Mouse (Mus musculus): ENCODE results near the gene G3bp1. TPM values are rescaled to one million over a fixed set of nuclear protein-coding genes. Genes with fewer than 3 reads are reported as not detected.

The G3bp1 gene
- 109 and 119 TPM in 2 replicates for polyA plus RNA-seq (2015; fragmentation: Nextera tagmentation; extraction: Ambion mirVana)

DNA sequence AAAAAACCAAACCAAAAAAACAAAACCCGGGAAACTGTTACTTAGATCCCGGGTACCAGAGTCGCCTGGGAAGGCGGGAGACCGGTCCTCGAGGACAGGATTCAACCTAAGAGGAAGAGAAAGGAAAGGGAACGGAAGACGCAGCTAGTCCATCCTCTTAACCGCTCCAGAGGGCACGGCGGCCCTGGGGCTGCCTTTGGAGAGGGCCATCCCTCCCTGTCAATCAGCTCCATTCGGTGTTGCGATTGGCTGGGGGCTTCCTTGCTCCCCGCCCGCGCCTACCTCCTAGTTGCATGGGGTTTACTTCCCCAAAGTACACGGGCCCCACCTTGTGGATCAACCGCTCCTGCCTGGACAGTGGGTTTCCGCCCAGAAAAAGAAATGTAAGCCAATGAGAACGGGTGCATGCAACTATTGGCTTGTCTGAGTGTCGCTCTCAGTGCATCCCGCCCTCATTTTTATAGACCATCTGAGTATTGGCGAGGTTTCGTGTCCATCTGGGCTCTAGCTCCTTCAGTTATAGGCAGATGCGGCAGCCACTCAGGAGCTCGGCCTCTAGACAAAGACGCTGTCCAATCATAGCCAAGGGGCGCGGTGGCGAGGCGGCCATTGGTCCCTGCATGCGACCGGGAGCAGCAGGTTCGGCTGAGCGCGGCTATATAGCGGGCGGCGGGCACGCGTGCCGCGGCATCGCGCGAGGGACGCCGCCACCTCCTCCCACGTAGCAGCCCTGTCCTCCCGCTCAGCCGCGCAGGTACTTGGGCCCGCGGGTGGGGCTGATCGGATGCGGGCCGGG is at the start of gene G3bp1:
Gene G3bp1, plus strand, starts transcription at position 638 of the 796 bp plus-strand sequence.
- DNase-seq (ENCODE audit: low spot score) (peak; percentile 100), ATAC-seq (replicated peaks; ENCODE audit: low FRiP score, low read depth) (peak; percentile 96)
- H3K9me3 ChIP-seq (replicated peaks; ENCODE audit: low read length): no peaks in the 10 kb centered on the region
- H3K36me3 ChIP-seq (ENCODE audit: insufficient read depth, low read length): no peaks in the 10 kb centered on the region
- peak; percentile 66 for TF ChIP-seq CTCF (IDR thresholded peaks at IDR 0.05; ENCODE audit: low read depth)
- H3K4me1 ChIP-seq (replicated peaks; ENCODE audit: insufficient read depth, low read length): peaks cover 11% of the 10 kb centered on the region; the same call in 1 of the 2 replicates
- peak within 1 kb of the TSS; percentile 99 for H3K9ac ChIP-seq (ENCODE audit: low read depth, low read length)
- H3K4me2 ChIP-seq (ENCODE audit: low read length): peak within 1 kb of the TSS; percentile 93
- no peaks in the 10 kb centered on the region for H3K27me3 ChIP-seq (ENCODE audit: insufficient read depth, low read length)
- under 1% methylated on average over 52 of the region's 57 CpGs for WGBS
- H3K27ac ChIP-seq: peak within 1 kb of the TSS; percentile 93
- H3K4me3 ChIP-seq (replicated peaks; ENCODE audit: low read depth, low read length): peak within 1 kb of the TSS; percentile 99

DNA sequence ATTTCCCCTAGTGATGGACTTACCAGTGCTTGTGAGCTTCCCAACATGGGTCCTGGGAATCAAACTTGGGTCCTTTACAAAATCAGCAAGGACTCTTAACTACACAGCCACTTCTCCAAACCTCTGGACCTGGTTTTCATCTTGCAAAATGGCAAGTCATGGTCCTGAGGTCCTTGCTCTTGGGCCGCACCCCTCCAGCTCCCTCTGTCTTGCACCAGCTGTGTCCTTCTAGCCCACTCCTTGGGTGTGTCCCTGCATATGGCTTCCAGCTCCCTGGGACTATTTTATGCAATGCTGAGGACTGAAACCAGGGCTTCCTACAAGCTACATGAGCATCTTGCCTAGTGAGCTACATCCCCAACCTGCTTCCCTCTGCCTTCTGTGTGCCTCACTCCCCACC is 46.5 kb upstream of the G3bp1 start, which contains the start of gene Sparc:
Gene Sparc, minus strand, starts transcription at position 206 of the 400 bp plus-strand sequence.
- Histone ChIP-seq H3K4me2 (ENCODE audit: low read length) (no peak within 1 kb of the TSS), H3K9me3 (replicated peaks; ENCODE audit: low read length) (no peaks in the 10 kb centered on the region), H3K27me3 (ENCODE audit: insufficient read depth, low read length) (no peaks in the 10 kb centered on the region), H3K4me3 (replicated peaks; ENCODE audit: low read depth, low read length) (no peak within 1 kb of the TSS), H3K4me1 (replicated peaks; ENCODE audit: insufficient read depth, low read length) (peaks cover 8% of the 10 kb centered on the region), H3K27ac (no peak within 1 kb of the TSS), H3K36me3 (ENCODE audit: insufficient read depth, low read length) (no peaks in the 10 kb centered on the region), H3K9ac (ENCODE audit: low read depth, low read length) (no peak within 1 kb of the TSS)
- no peak for TF ChIP-seq CTCF (IDR thresholded peaks at IDR 0.05; ENCODE audit: low read depth)
- 100% methylated on average over 1 of the region's 1 CpGs for WGBS
- ATAC-seq (replicated peaks; ENCODE audit: low FRiP score, low read depth): no peak
- DNase-seq (ENCODE audit: low spot score): no peak

GRCm38 (mm10) chr11:55423756-55424155 is 45.7 kb upstream of the G3bp1 start:
- Histone ChIP-seq H3K4me1 (replicated peaks; ENCODE audit: insufficient read depth, low read length) (peaks cover 12% of the 10 kb centered on the region), H3K9ac (ENCODE audit: low read depth, low read length) (no peak overlapping the region), H3K27me3 (ENCODE audit: insufficient read depth, low read length) (no peaks in the 10 kb centered on the region), H3K4me3 (replicated peaks; ENCODE audit: low read depth, low read length) (no peak overlapping the region), H3K27ac (no peak overlapping the region), H3K36me3 (ENCODE audit: insufficient read depth, low read length) (no peaks in the 10 kb centered on the region), H3K9me3 (replicated peaks; ENCODE audit: low read length) (no peaks in the 10 kb centered on the region), H3K4me2 (ENCODE audit: low read length) (no peak overlapping the region)
- 21% methylated on average over 4 of the region's 4 CpGs for WGBS
- DNase-seq (ENCODE audit: low spot score) (peak; percentile 35), ATAC-seq (replicated peaks; ENCODE audit: low FRiP score, low read depth) (no peak)
- no peak for TF ChIP-seq CTCF (IDR thresholded peaks at IDR 0.05; ENCODE audit: low read depth)

DNA sequence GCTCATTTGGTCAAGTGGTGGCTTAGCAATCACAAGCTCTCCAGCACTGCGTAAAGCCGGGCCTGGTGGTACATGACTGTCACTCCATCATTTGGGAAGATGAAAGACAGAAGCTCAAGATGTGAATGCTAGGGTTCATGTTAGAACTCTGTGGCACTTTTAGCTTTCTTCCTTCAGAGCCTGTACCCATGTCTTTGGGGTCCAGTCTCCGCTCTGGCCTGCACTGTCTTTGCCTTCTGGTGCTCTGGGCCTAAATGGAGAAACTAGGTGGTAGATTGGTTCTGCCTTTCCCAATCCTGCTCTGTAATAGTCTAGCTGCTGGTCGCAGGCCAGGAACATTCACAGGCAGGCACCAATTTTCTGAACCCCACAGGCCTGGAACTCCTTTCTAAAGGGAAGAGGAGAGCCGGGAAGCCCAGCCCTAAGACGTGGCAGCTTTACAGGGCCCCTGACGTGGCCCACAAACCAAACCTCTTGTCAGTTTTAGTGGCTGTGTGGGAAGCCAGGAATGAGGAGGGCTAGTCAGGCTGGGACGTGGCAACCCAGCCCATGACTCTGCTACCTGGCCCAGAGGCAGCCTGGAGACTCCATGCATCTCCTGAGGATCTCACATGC is 44.6 kb upstream of the G3bp1 start:
- ATAC-seq (replicated peaks; ENCODE audit: low FRiP score, low read depth): no peak
- no peaks in the 10 kb centered on the region for H3K27me3 ChIP-seq (ENCODE audit: insufficient read depth, low read length)
- H3K4me2 ChIP-seq (ENCODE audit: low read length): no peak overlapping the region
- no peak for TF ChIP-seq CTCF (IDR thresholded peaks at IDR 0.05; ENCODE audit: low read depth)
- no peaks in the 10 kb centered on the region for H3K36me3 ChIP-seq (ENCODE audit: insufficient read depth, low read length)
- H3K9me3 ChIP-seq (replicated peaks; ENCODE audit: low read length): no peaks in the 10 kb centered on the region
- H3K4me1 ChIP-seq (replicated peaks; ENCODE audit: insufficient read depth, low read length): peaks cover 14% of the 10 kb centered on the region
- no peak overlapping the region for H3K27ac ChIP-seq
- 0 out of 2 replicates have a peak overlapping the region, but pooled peaks have one; percentile 27 for H3K9ac ChIP-seq (ENCODE audit: low read depth, low read length)
- WGBS: 69% methylated on average over 8 of the region's 8 CpGs
- no peak overlapping the region for H3K4me3 ChIP-seq (replicated peaks; ENCODE audit: low read depth, low read length)
- DNase-seq (ENCODE audit: low spot score): no peak

GRCm38 (mm10) chr11:55428186-55429012 is 41.1 kb upstream of the G3bp1 start:
- H3K4me3 ChIP-seq (replicated peaks; ENCODE audit: low read depth, low read length): no peak overlapping the region
- DNase-seq (ENCODE audit: low spot score) (peak; percentile 97), ATAC-seq (replicated peaks; ENCODE audit: low FRiP score, low read depth) (peak; percentile 91)
- no peaks in the 10 kb centered on the region for H3K9me3 ChIP-seq (replicated peaks; ENCODE audit: low read length)
- 29% methylated on average over 16 of the region's 16 CpGs for WGBS
- H3K27ac ChIP-seq: peak overlapping the region; percentile 93
- H3K4me2 ChIP-seq (ENCODE audit: low read length): no peak overlapping the region
- peak overlapping the region; percentile 42; the same call in 1 of the 2 replicates for H3K9ac ChIP-seq (ENCODE audit: low read depth, low read length)
- TF ChIP-seq CTCF (IDR thresholded peaks at IDR 0.05; ENCODE audit: low read depth): no peak
- peaks cover 14% of the 10 kb centered on the region for H3K4me1 ChIP-seq (replicated peaks; ENCODE audit: insufficient read depth, low read length)
- H3K36me3 ChIP-seq (ENCODE audit: insufficient read depth, low read length): no peaks in the 10 kb centered on the region
- H3K27me3 ChIP-seq (ENCODE audit: insufficient read depth, low read length): no peaks in the 10 kb centered on the region

- no peak for TF ChIP-seq CTCF (IDR thresholded peaks at IDR 0.05; ENCODE audit: low read depth)
- no peaks in the 10 kb centered on the region for H3K27me3 ChIP-seq (ENCODE audit: insufficient read depth, low read length)
- WGBS: 93% methylated on average over 2 of the region's 2 CpGs
- H3K9me3 ChIP-seq (replicated peaks; ENCODE audit: low read length): no peaks in the 10 kb centered on the region
- H3K27ac ChIP-seq: no peak overlapping the region
- H3K9ac ChIP-seq (ENCODE audit: low read depth, low read length): no peak overlapping the region
- no peaks in the 10 kb centered on the region for H3K36me3 ChIP-seq (ENCODE audit: insufficient read depth, low read length)
- H3K4me3 ChIP-seq (replicated peaks; ENCODE audit: low read depth, low read length): no peak overlapping the region
- no peak overlapping the region for H3K4me2 ChIP-seq (ENCODE audit: low read length)
- peaks cover 6% of the 10 kb centered on the region for H3K4me1 ChIP-seq (replicated peaks; ENCODE audit: insufficient read depth, low read length)
- no peak for ATAC-seq (replicated peaks; ENCODE audit: low FRiP score, low read depth)
- no peak for DNase-seq (ENCODE audit: low spot score)
These were observed 39.5 kb upstream of the G3bp1 start for GRCm38 (mm10) chr11:55429973-55430372.
